Mouse (Mus musculus) kidney, postnatal 0 days (tissue): ENCODE measurements around the gene Capn12. TPM values are rescaled to one million over a fixed set of nuclear protein-coding genes. Genes with fewer than 3 reads are reported as not detected.
A peak's percentile ranks its signal among the peaks of the same experiment; 100 is the strongest.

Source experiments
- ATAC-seq: fragments of 200-750 bp; cut with Nextera tagmentation; replicated peaks from 2 replicates; pipeline ENCODE4 v1.8.0; 2017; ENCODE audit warnings: low read depth, moderate number of reproducible peaks, moderate TSS enrichment, moderate library complexity; ENCODE audit not compliant: low FRiP score
- DNase-seq: peaks from one replicate; pipeline ENCODE4 v3.0.0-alpha.2; 2016; ENCODE audit warnings: low spot score
- H3K27ac ChIP-seq: fragments of 300-500 bp; sonication (generic); 2 replicates; pipeline ENCODE4 v1.5.1; 2014; ENCODE audit warnings: mild to moderate bottlenecking
- H3K27me3 ChIP-seq: fragments of 300-500 bp; sonication (generic); 2 replicates; pipeline ENCODE4 v1.6.1; 2014; ENCODE audit warnings: low read length, mixed read lengths; ENCODE audit not compliant: insufficient read depth
- H3K36me3 ChIP-seq: fragments of 300-500 bp; sonication (generic); 2 replicates; pipeline ENCODE4 v1.6.1; 2014; ENCODE audit warnings: low read length, mixed read lengths; ENCODE audit not compliant: insufficient read depth
- H3K4me1 ChIP-seq: fragments of 300-500 bp; sonication (generic); replicated peaks from 2 replicates; pipeline ENCODE4 v1.6.1; 2014; ENCODE audit warnings: antibody characterized with exemption, low read length, mixed read lengths; ENCODE audit not compliant: insufficient read depth
- H3K4me2 ChIP-seq: fragments of 300-500 bp; sonication (generic); 2 replicates; pipeline ENCODE4 v1.6.1; 2014; ENCODE audit warnings: mild to moderate bottlenecking, low read length, moderate library complexity, mixed read lengths
- H3K4me3 ChIP-seq: fragments of 300-500 bp; sonication (generic); replicated peaks from 2 replicates; pipeline ENCODE4 v1.5.1; 2014; ENCODE audit warnings: low read depth, low read length
- H3K9ac ChIP-seq: fragments of 300-500 bp; sonication (generic); 2 replicates; pipeline ENCODE4 v1.6.1; 2014; ENCODE audit warnings: low read depth, low read length
- H3K9me3 ChIP-seq: fragments of 300-500 bp; sonication (generic); replicated peaks from 2 replicates; pipeline ENCODE4 v1.6.1; 2016; ENCODE audit warnings: low read length, inconsistent platforms, mixed read lengths
- CTCF ChIP-seq: IDR thresholded peaks from 2 replicates; pipeline ENCODE4 v1.5.1; 2016; ENCODE audit warnings: antibody characterized with exemption, low read depth, mild to moderate bottlenecking, moderate library complexity
- WGBS: fragments of 180-500 bp; shearing (Covaris S2); extraction: QIAGEN DNeasy Blood & Tissue Kit; methylation state at CpG from one replicate; pipeline ENCODE4 v1.1.7; 2014; 5-methylcytosine and 5-hydroxymethylcytosine counted together
- polyA plus RNA-seq: library from polyadenylated mRNA; unstranded; fragments of >200 nt; fragmentation: Nextera tagmentation; extraction: Ambion mirVana; gene quantifications from 2 replicates; pipeline ENCODE4 v1.2.1, GENCODE M21; 2015

The Capn12 gene
- polyA plus RNA-seq, 1 experiment from 2014 or later, result 0.47 TPM

GRCm38 (mm10) chr7:28933825-28934224 lies 52.6 kb downstream of the Capn12 start:
- Histone ChIP-seq H3K9ac (no peak overlapping the region), H3K4me3 (no peak overlapping the region), H3K4me2 (no peak overlapping the region), H3K27ac (no peak overlapping the region), H3K36me3 (no peaks in the 10 kb centered on the region), H3K9me3 (no peaks in the 10 kb centered on the region), H3K4me1 (peaks cover 50% of the 10 kb centered on the region), H3K27me3 (no peaks in the 10 kb centered on the region)
- ATAC-seq (no peak), DNase-seq (no peak)
- TF ChIP-seq CTCF, result no peak
- WGBS, result 80% methylated on average over 2 of the region's 2 CpGs

GRCm38 (mm10) chr7:28936787-28937186 lies 55.6 kb downstream of the Capn12 start:
- no peak for ATAC-seq
- H3K4me1 ChIP-seq, result peaks cover 56% of the 10 kb centered on the region
- no peaks in the 10 kb centered on the region for H3K36me3 ChIP-seq
- no peak for DNase-seq
- TF ChIP-seq CTCF, result no peak
- no peaks in the 10 kb centered on the region for H3K27me3 ChIP-seq
- no peak overlapping the region for H3K4me3 ChIP-seq
- peak overlapping the region; percentile 75 for H3K27ac ChIP-seq
- no peaks in the 10 kb centered on the region for H3K9me3 ChIP-seq
- 31% methylated on average over 4 of the region's 4 CpGs for WGBS
- no peak overlapping the region for H3K4me2 ChIP-seq
- 0 out of 2 replicates have a peak overlapping the region, but pooled peaks have one; percentile 5 for H3K9ac ChIP-seq

GRCm38 (mm10) chr7:28938654-28939053 lies 57.4 kb downstream of the Capn12 start:
- no peak overlapping the region for H3K4me2 ChIP-seq
- no peaks in the 10 kb centered on the region for H3K27me3 ChIP-seq
- no peaks in the 10 kb centered on the region for H3K36me3 ChIP-seq
- DNase-seq, result no peak
- TF ChIP-seq CTCF, result no peak
- 66% methylated on average over 4 of the region's 4 CpGs for WGBS
- ATAC-seq, result no peak
- peak overlapping the region; percentile 84; the same call in 1 of the 2 replicates for H3K27ac ChIP-seq
- no peak overlapping the region for H3K9ac ChIP-seq
- no peak overlapping the region for H3K4me3 ChIP-seq
- no peaks in the 10 kb centered on the region for H3K9me3 ChIP-seq
- peaks cover 64% of the 10 kb centered on the region for H3K4me1 ChIP-seq

- 39% methylated on average over 7 of the region's 7 CpGs for WGBS
- TF ChIP-seq CTCF, result no peak
- Histone ChIP-seq H3K4me1 (peaks cover 60% of the 10 kb centered on the region), H3K9me3 (no peaks in the 10 kb centered on the region), H3K27me3 (no peaks in the 10 kb centered on the region), H3K4me2 (no peak overlapping the region), H3K4me3 (no peak overlapping the region), H3K27ac (peak overlapping the region; percentile 84), H3K9ac (no peak overlapping the region; the same call in 1 of the 2 replicates), H3K36me3 (no peaks in the 10 kb centered on the region)
- DNase-seq (no peak), ATAC-seq (no peak)
Measured at GRCm38 (mm10) chr7:28939418-28940183, 58.4 kb downstream of the Capn12 start.

- H3K9ac ChIP-seq, result peak overlapping the region; percentile 20; the same call in 1 of the 2 replicates
- no peaks in the 10 kb centered on the region for H3K9me3 ChIP-seq
- DNase-seq, result no peak
- TF ChIP-seq CTCF, result no peak
- no peaks in the 10 kb centered on the region for H3K27me3 ChIP-seq
- ATAC-seq, result no peak
- H3K4me2 ChIP-seq, result no peak overlapping the region
- no peaks in the 10 kb centered on the region for H3K36me3 ChIP-seq
- WGBS, result 50% methylated on average over 4 of the region's 4 CpGs
- peaks cover 74% of the 10 kb centered on the region for H3K4me1 ChIP-seq
- H3K4me3 ChIP-seq, result no peak overlapping the region
- peak overlapping the region; percentile 84 for H3K27ac ChIP-seq
Measured at GRCm38 (mm10) chr7:28941129-28941528, 59.9 kb downstream of the Capn12 start.

- Histone ChIP-seq H3K36me3 (no peaks in the 10 kb centered on the region), H3K27ac (peak overlapping the region; percentile 84), H3K4me1 (peaks cover 76% of the 10 kb centered on the region), H3K9ac (no peak overlapping the region), H3K4me3 (no peak overlapping the region), H3K4me2 (no peak overlapping the region), H3K9me3 (no peaks in the 10 kb centered on the region), H3K27me3 (no peaks in the 10 kb centered on the region)
- TF ChIP-seq CTCF, result no peak
- no peak for DNase-seq
- WGBS, result 51% methylated on average over 4 of the region's 4 CpGs
- no peak for ATAC-seq
Measured at GRCm38 (mm10) chr7:28941542-28941941, 60.3 kb downstream of the Capn12 start.

Other genes with a start within 250 kb of the Capn12 start
- 3.9 and 4.1 TPM in 2 replicates for gene Fbxo27, start 188.6 kb upstream of the Capn12 start, polyA plus RNA-seq
- gene Fbxo17, start 164.6 kb upstream of the Capn12 start, polyA plus RNA-seq, result 7.0 and 8.0 TPM in 2 replicates
- 143 and 151 TPM in 2 replicates for gene Mrps12, start 139.6 kb upstream of the Capn12 start, polyA plus RNA-seq
- 20.2 and 21.5 TPM in 2 replicates for gene Sars2, start 139.4 kb upstream of the Capn12 start, polyA plus RNA-seq
- gene Ccer2, start 125.2 kb upstream of the Capn12 start, polyA plus RNA-seq, result not detected in 2 replicates
- gene Sirt2, start 114.7 kb upstream of the Capn12 start, polyA plus RNA-seq, result 54.1 and 60.2 TPM in 2 replicates
- gene Nfkbib, start 113.9 kb upstream of the Capn12 start, polyA plus RNA-seq, result 42.2 and 43.7 TPM in 2 replicates
- 5.2 and 6.3 TPM in 2 replicates for gene Rinl, start 92.5 kb upstream of the Capn12 start, polyA plus RNA-seq
- gene Hnrnpl, start 72.9 kb upstream of the Capn12 start, polyA plus RNA-seq, result 232 TPM in 2 replicates
- gene Ech1, start 56.2 kb upstream of the Capn12 start, polyA plus RNA-seq, result 330 and 348 TPM in 2 replicates
- 10.8 and 10.9 TPM in 2 replicates for gene Lgals4, start 47.6 kb upstream of the Capn12 start, polyA plus RNA-seq
- 1.3 and 1.7 TPM in 2 replicates for gene Lgals7, start 17.6 kb upstream of the Capn12 start, polyA plus RNA-seq
- 255 and 280 TPM in 2 replicates for gene Actn4, start 80.9 kb downstream of the Capn12 start, polyA plus RNA-seq
- gene Eif3k, start 100.4 kb downstream of the Capn12 start, polyA plus RNA-seq, result 467 and 479 TPM in 2 replicates
- gene Map4k1, start 100.6 kb downstream of the Capn12 start, polyA plus RNA-seq, result 7.6 and 9.5 TPM in 2 replicates
- gene Ryr1, start 243.8 kb downstream of the Capn12 start, polyA plus RNA-seq, result 0.15 and 0.17 TPM in 2 replicates